In genomic region chr9:69458982-69459381, GRCm38 (mm10) we compare ENCODE assay signal across 9 mouse cellular contexts. TPM values are rescaled to one million over a fixed set of nuclear protein-coding genes. Genes with fewer than 3 reads are reported as not detected.
A peak's percentile ranks its signal among the peaks of the same experiment; 100 is the strongest.
DNase-seq lines count a peak whose midpoint lies in the region; ATAC-seq and TF ChIP-seq lines count a peak whose summit lies in the region.
"Had no signal": no experiment of that assay in that cellular context is flagged by ENCODE, and none has a peak within 500 bp of the region (broad histone marks: within the 10 kb centered on the region; RNA-seq: fewer than 3 reads in every experiment).

No protein-coding gene starts in this region.

- H3K4me1 ChIP-seq in kidney, adult 2 months (ENCODE audit: control insufficient read depth, insufficient read depth, low read length): peaks cover 22% of the 10 kb centered on the region

- TF ChIP-seq CTCF in kidney, adult 2 months (conservative IDR thresholded peaks at IDR 0.05; ENCODE audit: insufficient read depth, insufficient read length, low read depth, low read length): no peak

- no peak for ATAC-seq in erythroid progenitor cell, adult 5-6 weeks (replicated peaks; ENCODE audit: low FRiP score, poor library complexity, severe bottlenecking)

- peak overlapping the region; percentile 58 for H3K27ac ChIP-seq in kidney, adult 2 months (ENCODE audit: insufficient read depth, low read depth, low read length)
- H3K27ac ChIP-seq: liver, embryonic 14.5 days had no signal

- H3K4me3 ChIP-seq in kidney, adult 2 months (ENCODE audit: insufficient read depth, low read depth, low read length): no peak overlapping the region

- peak; percentile 82 for DNase-seq in ovary, adult 18-20 months (ENCODE audit: low spot score)
- no peak for DNase-seq in ovary, postnatal 10 days (ENCODE audit: low spot score)
- DNase-seq in gastrocnemius, postnatal 10 days: peak; percentile 46
- peak; percentile 68 for DNase-seq in kidney, adult 2 months
- DNase-seq in lung, postnatal 4 days: peak; percentile 73 to 85
- no peak for DNase-seq in layer of hippocampus, adult 9-10 months (ENCODE audit: low spot score)
- no peak for DNase-seq in spleen, postnatal 4 days (ENCODE audit: low spot score in 2 of 2)

- no peaks in the 10 kb centered on the region for H3K27me3 ChIP-seq in kidney, adult 2 months (replicated peaks; ENCODE audit: control insufficient read depth, insufficient read depth, low read length)

- 52% methylated on average over 2 of the region's 2 CpGs for WGBS in kidney, adult 2 months

- TF ChIP-seq POLR2A in kidney, adult 2 months (IDR thresholded peaks at IDR 0.05; ENCODE audit: low read depth, low read length): no peak

- H3K36me3 ChIP-seq in kidney, adult 2 months (ENCODE audit: control insufficient read depth, insufficient read depth, low read length): no peaks in the 10 kb centered on the region

RNA-seq across cellular contexts. Expression of gene Anxa2, which starts 5.6 kb away (rescaled TPM):
- 100 to 1,000 TPM; 142 to 185 TPM for total RNA-seq in gastrocnemius, postnatal 10 days (2021)
- 122 and 131 TPM in 2 replicates for polyA plus RNA-seq in kidney, adult 2 months (2012; rRNA removed)
- 40.7 and 70.3 TPM in 2 replicates for total RNA-seq in erythroid progenitor cell, adult 5-6 weeks (2015; ENCODE audit: low replicate concordance)
- 17.9 and 34.8 TPM in 2 replicates for total RNA-seq in erythroid progenitor cell, adult 5-6 weeks (2017; ENCODE audit: low replicate concordance)

Comparison
In these comparisons a context has a peak if more than half of its experiments do, and no peak if none do; other contexts are left out.
1. DNase-seq: peak in ovary, adult 18-20 months (single experiment), gastrocnemius, postnatal 10 days (single experiment), kidney, adult 2 months (single experiment) and lung, postnatal 4 days (2 of 2); none in ovary, postnatal 10 days (single experiment), layer of hippocampus, adult 9-10 months (single experiment) and spleen, postnatal 4 days (0 of 2).